Mouse (Mus musculus): ENCODE data around the gene Trib2.

GRCm38 (mm10) chr12:15790181-15790580 is 26.5 kb downstream of the Trib2 start:
- TF ChIP-seq CTCF (IDR thresholded peaks at IDR 0.05; ENCODE audit: low read depth, low read length) (no peak), POLR2A (IDR thresholded peaks at IDR 0.05; ENCODE audit: borderline replicate concordance, low read depth, low read length) (no peak)
